Mouse (Mus musculus) G1E-ER4 (cell line): ENCODE results near the gene Vmn1r58. TPM values are rescaled to one million over a fixed set of nuclear protein-coding genes. Genes with fewer than 3 reads are reported as not detected.
"Not testable (repeated sequence)": the region's sequence is repeated elsewhere in the genome, so short reads cannot be mapped to it uniquely, and the experiment has no call there.

Source experiments
- GATA1 ChIP-seq: IDR thresholded peaks from one replicate; pipeline ENCODE4 v1.8.0; 2012; ENCODE audit warnings: low read length, inconsistent platforms
- polyA plus RNA-seq: library from polyadenylated mRNA; stranded (reverse); fragments of >175 nt; gene quantifications from 2 replicates; pipeline ENCODE4 v1.2.3, GENCODE M21; 2012

Gene Vmn1r58
- polyA plus RNA-seq = not detected in 2 replicates

DNA sequence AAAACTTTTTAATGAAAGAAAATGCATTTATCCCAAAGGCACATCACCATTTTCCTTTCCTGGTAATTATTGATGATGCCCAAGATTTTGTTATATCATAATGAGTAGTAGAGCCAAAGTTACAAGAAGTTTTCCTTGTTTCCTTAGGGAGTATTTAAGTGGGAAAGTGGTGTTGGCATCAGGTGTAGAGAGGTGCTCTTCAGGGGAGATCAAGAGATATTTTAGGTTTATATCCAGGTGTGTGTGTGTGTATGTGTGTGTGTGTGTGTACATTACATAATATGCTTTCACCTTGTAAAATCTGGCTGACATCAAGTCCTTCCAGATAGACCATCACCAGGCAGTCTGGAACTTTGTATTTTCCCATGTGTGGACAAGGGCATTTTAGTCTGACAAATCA lies at the start of gene Vmn1r58:
Gene Vmn1r58 (minus strand): TSS at position 101 of the 400 bp plus-strand sequence.
- not testable (repeated sequence) for TF ChIP-seq GATA1

DNA sequence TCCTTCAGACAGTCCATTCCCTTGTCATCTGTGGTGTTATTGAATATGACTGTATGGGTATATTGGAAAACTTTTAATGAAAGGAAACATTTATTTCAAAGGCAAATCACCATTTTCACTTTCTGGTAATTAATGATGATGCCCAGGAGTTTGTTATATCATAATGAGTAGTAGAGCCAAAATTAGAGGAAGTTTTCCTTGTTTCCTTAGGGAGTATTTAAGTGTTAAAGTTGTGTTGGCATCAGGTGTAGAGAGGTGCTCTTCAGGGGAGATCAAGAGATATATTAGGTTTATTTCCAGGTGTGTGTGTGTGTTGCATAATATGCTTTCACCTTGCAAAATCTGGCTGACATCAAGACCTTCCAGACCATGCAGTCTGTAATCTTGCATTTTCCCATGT lies 43.5 kb upstream of the Vmn1r58 start, which contains the start of gene Vmn1r59:
Gene Vmn1r59 (minus strand): TSS at position 101 of the 400 bp plus-strand sequence.
- TF ChIP-seq GATA1 = no peak

DNA sequence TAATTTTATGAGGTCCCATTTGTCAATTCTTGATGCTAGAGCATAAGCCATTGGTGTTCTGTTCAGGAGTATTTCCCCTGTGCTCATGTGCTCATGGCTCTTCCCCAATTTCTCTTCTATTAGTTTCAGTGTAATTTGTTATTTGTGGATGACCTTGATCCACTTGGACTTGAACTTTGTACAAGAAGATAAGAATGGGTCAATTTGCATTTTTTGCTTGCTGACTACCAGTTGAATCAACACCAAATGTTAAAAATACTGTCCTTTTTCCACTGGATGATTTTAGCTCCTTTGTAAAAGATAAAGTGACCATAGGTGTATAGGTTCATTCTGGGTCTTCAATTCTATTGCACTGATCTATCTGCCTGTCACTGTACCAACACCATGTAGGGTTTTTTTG lies 35.4 kb upstream of the Vmn1r58 start:
- no peak for TF ChIP-seq GATA1

DNA sequence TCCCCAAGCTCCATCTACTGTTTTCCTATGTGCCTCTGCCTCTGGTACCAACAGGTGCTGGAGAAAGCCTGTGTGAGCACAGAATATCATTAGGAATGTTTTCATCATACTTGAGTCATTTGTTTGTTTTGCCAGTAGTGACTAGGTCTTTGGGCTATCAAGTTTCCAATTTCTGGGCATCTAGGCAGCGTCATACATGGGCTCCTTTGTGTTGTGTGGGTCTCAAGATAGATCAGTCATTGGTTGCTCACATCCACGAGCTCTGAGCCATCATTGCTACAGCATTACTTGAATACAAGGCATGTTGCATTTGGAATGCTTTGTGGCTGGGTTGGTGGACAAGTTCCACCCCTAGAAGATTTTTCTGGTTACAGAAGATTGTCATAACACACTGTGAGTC lies 7.0 kb downstream of the Vmn1r58 start:
- TF ChIP-seq GATA1 = no peak

DNA sequence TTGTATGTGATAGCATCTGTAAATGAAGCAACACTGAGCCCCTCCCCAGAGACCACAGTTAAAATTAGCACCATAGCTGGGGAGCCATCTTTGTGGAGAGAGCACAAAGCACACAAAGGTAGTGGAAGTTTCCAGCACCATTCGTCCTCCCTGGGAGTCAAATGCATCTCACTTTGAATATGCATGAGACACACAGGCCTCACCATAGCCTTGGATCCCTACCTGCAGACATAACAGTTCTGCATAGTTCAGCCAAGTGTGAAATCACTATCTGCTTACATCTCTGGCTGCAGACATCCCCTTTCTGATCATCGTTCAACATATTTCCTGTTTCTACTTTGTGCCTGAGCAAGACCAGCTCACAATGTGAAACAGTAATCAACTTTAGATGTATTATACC lies 46.5 kb downstream of the Vmn1r58 start:
- peak; percentile 17 for TF ChIP-seq GATA1

DNA sequence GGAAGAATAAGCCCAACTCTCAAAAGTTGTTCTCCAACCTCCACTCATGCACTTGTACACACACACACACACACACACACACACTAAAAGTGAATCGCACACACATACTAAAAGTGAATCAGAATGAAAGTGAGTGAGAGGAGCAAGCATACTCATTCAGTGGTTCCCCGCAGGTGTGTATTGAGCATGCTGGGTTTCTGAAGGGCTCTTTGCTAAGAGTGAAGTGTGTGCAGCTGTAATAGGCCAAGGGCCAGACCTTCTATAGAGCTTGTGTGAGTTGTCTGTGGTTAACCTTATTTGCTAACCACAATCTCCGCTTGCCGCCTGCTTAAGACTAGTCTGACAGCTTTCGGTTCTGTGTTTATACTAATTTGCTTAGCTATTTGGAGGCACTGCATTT lies 49.6 kb downstream of the Vmn1r58 start:
- no peak for TF ChIP-seq GATA1

Other genes starting within 250 kb of the Vmn1r58 start
- not detected in 2 replicates for gene Vmn1r56, start 216.6 kb downstream of the Vmn1r58 start, polyA plus RNA-seq
- gene Vmn1r57, start 194.9 kb downstream of the Vmn1r58 start, polyA plus RNA-seq = not detected in 2 replicates
- not detected in 2 replicates for gene Gm5065, start 62.9 kb downstream of the Vmn1r58 start, polyA plus RNA-seq
- not detected in 2 replicates for gene Nlrp2, start 62.4 kb downstream of the Vmn1r58 start, polyA plus RNA-seq
- gene Vmn1r59, start 43.4 kb upstream of the Vmn1r58 start, polyA plus RNA-seq = not detected in 2 replicates
- not detected in 2 replicates for gene Vmn2r28, start 80.6 kb upstream of the Vmn1r58 start, polyA plus RNA-seq
- not detected in 2 replicates for gene Vmn1r60, start 133.9 kb upstream of the Vmn1r58 start, polyA plus RNA-seq
- gene Vmn1r61, start 199.9 kb upstream of the Vmn1r58 start, polyA plus RNA-seq = not detected in 2 replicates